In the genomic region with DNA sequence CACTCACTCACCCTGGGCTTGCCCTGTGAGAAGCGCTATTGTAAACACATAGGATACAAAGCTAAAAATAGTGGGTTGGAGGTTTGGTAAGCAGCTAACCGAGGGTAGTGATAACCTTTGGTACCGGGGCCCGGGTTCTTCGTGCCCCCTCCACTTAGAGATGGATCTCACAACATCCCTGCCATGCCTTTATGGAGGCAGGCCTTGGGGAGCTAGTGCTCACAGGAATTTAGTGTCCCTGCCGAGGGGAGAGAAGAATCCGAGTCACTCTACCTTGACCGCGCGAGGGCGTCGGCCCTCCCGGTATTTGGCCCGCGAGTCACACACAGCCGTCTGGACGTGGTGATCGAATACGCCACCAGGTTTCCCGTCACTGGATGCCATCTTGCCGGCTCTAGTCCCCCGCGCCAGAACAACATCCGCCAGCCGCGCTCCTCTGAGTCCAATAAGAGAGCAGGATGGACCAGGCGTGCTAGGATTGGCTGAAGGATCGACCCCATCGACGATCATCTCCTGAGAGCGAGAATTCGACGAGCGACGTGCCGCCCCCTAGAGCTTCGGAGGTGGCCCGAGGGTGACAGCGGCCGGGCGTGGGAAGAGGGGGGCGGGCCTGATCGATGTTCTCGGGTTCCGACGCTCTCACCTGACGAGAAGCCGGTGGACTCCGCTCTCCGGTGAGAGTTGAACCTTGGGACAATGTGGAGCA, we compare ENCODE assay signal across 8 mouse cellular contexts. TPM values are rescaled to one million over a fixed set of nuclear protein-coding genes. Genes with fewer than 3 reads are reported as not detected.
A peak's percentile ranks its signal among the peaks of the same experiment; 100 is the strongest.
DNase-seq lines count a peak whose midpoint lies in the region; ATAC-seq and TF ChIP-seq lines count a peak whose summit lies in the region.

A gene (plus strand): TSS at position 374 of the 706 bp plus-strand sequence.

- intact Hi-C loops in heart, postnatal 25 days (cut with DNase I) = loop anchor here (5.0 kb wide), 1 partner anchor 54 kb away; a partner anchor contains a TSS

- peak; percentile 95 for DNase-seq in ES-E14 (ENCODE audit: low read depth, low spot score)
- DNase-seq in cerebellum, adult 11-12 months = peak; percentile 94
- peak; percentile 90 for DNase-seq in heart, postnatal 25 days (ENCODE audit: low spot score)
- DNase-seq in layer of hippocampus, adult 18-20 months (ENCODE audit: low spot score in 2 of 2) = peak; percentile 96 to 97
- DNase-seq in lung, adult 2 months = peak; percentile 87
- DNase-seq in thymus, adult 18-20 months = peak; percentile 90 to 93

- ATAC-seq in forebrain, embryonic 15.5 days (replicated peaks) = peak; percentile 99
- ATAC-seq in neutrophil, adult 5-6 weeks (ENCODE audit: extremely low read depth, insufficient number of reproducible peaks, low FRiP score, poor library complexity, severe bottlenecking) = peak; percentile 94

- peak within 1 kb of the TSS; percentile 73 to 94 for H3K4me3 ChIP-seq in ES-E14 (ENCODE audit: insufficient read depth in 1 of 2, low read depth in 1 of 2, low read length in 2 of 2, poor library complexity in 1 of 2, severe bottlenecking in 1 of 2)
- peak within 1 kb of the TSS; percentile 92 for H3K4me3 ChIP-seq in forebrain, embryonic 15.5 days
- peak within 1 kb of the TSS; percentile 97 for H3K4me3 ChIP-seq in lung, adult 2 months (replicated peaks; ENCODE audit: extremely low read depth, low read depth, low read length)

- peak; percentile 74 for TF ChIP-seq POLR2A in lung, adult 2 months (IDR thresholded peaks at IDR 0.05; ENCODE audit: borderline replicate concordance, extremely low read depth, low read depth, low read length)

- H3K9ac ChIP-seq in ES-E14 (ENCODE audit: insufficient read depth, low read depth, low read length, poor library complexity, severe bottlenecking) = peak within 1 kb of the TSS; percentile 89
- H3K9ac ChIP-seq in forebrain, embryonic 15.5 days (replicated peaks) = peak within 1 kb of the TSS; percentile 71

- peak within 1 kb of the TSS; percentile 26; the same call in 1 of the 2 replicates for H3K27ac ChIP-seq in ES-E14 (ENCODE audit: insufficient read depth, low read depth, low read length, poor library complexity, severe bottlenecking)
- peak within 1 kb of the TSS; percentile 61 for H3K27ac ChIP-seq in forebrain, embryonic 15.5 days (replicated peaks)

- under 1% methylated on average over 50 of the region's 50 CpGs for WGBS in forebrain, embryonic 15.5 days
- WGBS in lung, adult 2 months = under 1% methylated on average over 50 of the region's 50 CpGs

- peaks cover 0 to 2% of the 10 kb centered on the region in 2 experiments; a peak in 1 of 4 replicates for H3K4me1 ChIP-seq in ES-E14 (ENCODE audit: control insufficient read depth in 2 of 2, insufficient read depth in 2 of 2, low read length in 2 of 2, poor library complexity in 1 of 2)
- peaks cover 22% of the 10 kb centered on the region for H3K4me1 ChIP-seq in forebrain, embryonic 15.5 days
- peaks cover 3% of the 10 kb centered on the region for H3K4me1 ChIP-seq in lung, adult 2 months (ENCODE audit: control insufficient read depth, insufficient read depth, low read length)

- no peaks in the 10 kb centered on the region for H3K9me3 ChIP-seq in ES-E14 (ENCODE audit: control insufficient read depth, insufficient read depth, low read depth, low read length)
- H3K9me3 ChIP-seq in forebrain, embryonic 15.5 days = no peaks in the 10 kb centered on the region

- H3K4me2 ChIP-seq in forebrain, embryonic 15.5 days (replicated peaks) = peak within 1 kb of the TSS; percentile 82

- no peaks in the 10 kb centered on the region for H3K27me3 ChIP-seq in forebrain, embryonic 15.5 days

- H3K36me3 ChIP-seq in ES-E14 (ENCODE audit: control insufficient read depth, insufficient read depth, low read length, poor library complexity, severe bottlenecking) = peaks cover 7% of the 10 kb centered on the region
- H3K36me3 ChIP-seq in forebrain, embryonic 15.5 days = peaks cover 10% of the 10 kb centered on the region

- TF ChIP-seq CTCF in lung, adult 2 months (IDR thresholded peaks at IDR 0.05; ENCODE audit: insufficient read depth, low read length) = no peak

- in situ Hi-C loops in ES-E14 (cut with MboI; ENCODE audit: low sequenced_read_pairs in 2 of 2, unreplicated experiment in 2 of 2) = no loop called here

TF ChIP-seq in ES-E14, 5 proteins besides CTCF, POLR2A, EP300 and RAD21:
- peak; percentile 82 for TF ChIP-seq HCFC1 (IDR thresholded peaks at IDR 0.05; ENCODE audit: borderline replicate concordance, insufficient read depth, low read length)
- TF ChIP-seq CHD2 (IDR thresholded peaks at IDR 0.05; ENCODE audit: low read depth, low read length) = peak; percentile 78
- TF ChIP-seq ZC3H11A (IDR thresholded peaks at IDR 0.05; ENCODE audit: borderline replicate concordance, low read depth, low read length) = no peak
- no peak for TF ChIP-seq MAFK (IDR thresholded peaks at IDR 0.05; ENCODE audit: insufficient read depth, low read depth, low read length)
- TF ChIP-seq ZNF384 (IDR thresholded peaks at IDR 0.05; ENCODE audit: low read depth, low read length) = no peak

RNA-seq across cellular contexts. Expression of the gene that starts here (rescaled TPM):
- total RNA-seq in ES-E14 (2012; rRNA removed) = 12.9 and 14.9 TPM in 2 replicates
- 22.5 and 23.0 TPM in 2 replicates for polyA plus RNA-seq in forebrain, embryonic 15.5 days (2015; fragmentation: Nextera tagmentation; extraction: Ambion mirVana)
- 1 to 10 TPM; 8.8 to 10.0 TPM for total RNA-seq in heart, postnatal 25 days (2021)
- 10 to 100 TPM; 23.9 to 24.7 TPM for total RNA-seq in layer of hippocampus, adult 18-20 months (2021)
- polyA plus RNA-seq in lung, adult 2 months (2012; rRNA removed) = 3.8 and 7.1 TPM in 2 replicates
- 13.4 and 18.2 TPM in 2 replicates for total RNA-seq in neutrophil, adult 5-6 weeks (2017)

Comparison
In these comparisons a context has a peak if more than half of its experiments do, and no peak if none do; other contexts are left out.
1. Peak in every context shown above with its lines: DNase-seq, ATAC-seq, H3K4me3 ChIP-seq and H3K27ac ChIP-seq.